Mouse (Mus musculus) megakaryocyte-erythroid progenitor cell, adult 5-6 weeks (primary cell): Measurements from ENCODE around the gene Fry. TPM values are rescaled to one million over a fixed set of nuclear protein-coding genes. Genes with fewer than 3 reads are reported as not detected.
A peak's percentile ranks its signal among the peaks of the same experiment; 100 is the strongest.

Experiments
- ATAC-seq: replicated peaks from 2 replicates; pipeline ENCODE4 v1.8.0; 2016; ENCODE audit warnings: mild to moderate bottlenecking, inconsistent platforms; ENCODE audit not compliant: severe bottlenecking, poor library complexity, low FRiP score, low TSS enrichment
- total RNA-seq, 2 experiments: library from RNA; stranded (forward) in 1 of 2; stranded (reverse) in 1 of 2; fragments of 200-1000, 215-1000 nt in 1 of 2; fragments of >200 nt in 1 of 2; fragmentation: Nextera tagmentation in 1 of 2; gene quantifications; 2 replicates each; pipeline ENCODE4 v1.2.3; 2014 to 2017

Gene Fry
- total RNA-seq, 2 experiments from 2014 or later, result 8.3 to 12.9 TPM

DNA sequence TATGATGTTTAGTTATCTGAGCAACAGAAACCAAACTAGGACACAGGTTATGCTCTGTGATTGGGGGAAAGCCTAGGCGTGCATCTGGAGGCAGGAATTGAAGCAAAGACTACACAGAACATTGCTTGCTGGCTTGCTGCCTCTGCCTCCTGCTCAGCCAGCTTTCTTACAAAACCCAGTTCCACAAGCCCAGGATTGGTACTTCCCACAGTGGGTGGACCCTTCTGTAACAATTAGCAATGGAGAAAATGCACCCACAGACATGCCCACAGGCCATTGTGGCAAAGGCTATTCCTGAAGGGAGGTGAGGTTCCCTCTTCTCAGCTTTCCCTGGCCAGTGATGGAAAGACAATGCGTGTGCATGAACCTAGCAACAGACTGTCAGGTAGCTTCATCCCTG is 4.1 kb downstream of the Fry start:
- no peak for ATAC-seq

DNA sequence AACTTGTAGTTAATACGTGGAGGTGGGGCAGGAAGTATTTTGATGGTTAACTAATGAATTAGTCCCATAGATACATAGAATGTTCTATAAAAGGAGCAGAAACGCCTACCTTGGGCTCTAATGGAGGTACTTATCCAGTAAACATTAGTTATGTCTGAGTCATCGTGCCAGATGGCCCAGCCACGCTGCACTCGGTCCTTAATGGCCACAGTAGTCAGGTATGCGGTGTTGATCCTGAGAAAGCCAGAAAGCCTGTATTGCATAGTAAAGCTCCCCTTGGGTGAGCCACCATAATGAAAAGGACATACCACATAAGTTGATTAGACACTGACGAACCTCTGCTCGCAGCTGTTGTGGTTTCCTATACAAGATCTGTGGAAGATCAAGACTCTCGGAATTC is 7.5 kb downstream of the Fry start:
- ATAC-seq, result no peak

DNA sequence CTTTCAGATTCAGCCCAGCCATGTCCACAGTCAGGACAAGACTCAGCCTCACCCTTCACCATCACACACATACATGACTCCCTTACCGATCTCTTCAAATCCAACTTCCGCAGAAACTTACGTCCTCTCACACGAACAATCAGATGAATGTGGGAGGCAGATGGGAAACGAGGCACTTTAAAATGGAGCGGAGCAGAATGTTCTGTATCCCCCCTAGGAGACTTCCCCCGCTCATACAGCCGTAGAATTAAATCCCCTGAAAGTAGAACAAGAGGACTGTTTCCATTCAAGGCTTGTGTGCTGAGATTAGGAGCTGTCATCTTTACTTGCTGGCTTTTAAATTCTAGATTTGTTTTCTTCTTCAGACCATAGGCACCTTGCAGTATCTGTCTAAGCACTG is 10.0 kb downstream of the Fry start:
- ATAC-seq, result no peak

DNA sequence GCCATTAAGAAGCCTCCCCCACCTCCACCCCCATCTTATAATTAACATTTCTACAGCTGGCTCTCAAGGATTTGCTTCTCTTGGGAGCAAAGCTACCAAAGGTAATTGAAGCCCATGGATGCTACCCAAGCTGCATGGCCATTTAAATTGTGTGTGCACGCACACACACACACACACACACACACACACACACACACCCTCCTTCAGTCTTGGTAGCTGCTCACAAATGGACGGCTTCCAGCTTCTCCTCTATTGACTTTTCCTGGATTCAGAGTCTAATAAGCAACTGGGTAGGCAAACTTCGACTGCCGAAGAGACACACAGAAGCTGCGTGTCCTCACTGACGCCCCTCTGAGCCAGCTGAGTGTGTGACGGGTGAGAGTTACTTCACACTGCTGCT is 11.7 kb downstream of the Fry start:
- no peak for ATAC-seq

DNA sequence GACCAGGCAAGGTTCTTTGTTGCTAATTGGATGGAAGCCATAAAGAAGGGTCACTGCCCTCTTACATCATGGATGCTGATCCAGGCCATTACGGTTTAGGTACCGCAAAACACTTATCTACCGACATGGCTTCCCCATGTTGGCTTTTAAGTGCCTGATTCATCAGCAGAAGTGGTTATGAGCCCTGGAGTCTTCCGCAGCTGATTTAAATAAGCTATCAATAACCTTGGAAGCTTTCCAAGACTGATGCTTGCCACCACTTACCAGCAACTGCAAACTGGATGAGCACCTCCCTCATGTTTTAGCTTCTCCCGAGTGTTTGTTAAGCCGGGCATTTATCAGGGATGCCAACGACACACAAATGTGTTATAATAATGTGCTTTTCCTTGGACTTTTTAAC is 12.7 kb downstream of the Fry start:
- ATAC-seq, result no peak

DNA sequence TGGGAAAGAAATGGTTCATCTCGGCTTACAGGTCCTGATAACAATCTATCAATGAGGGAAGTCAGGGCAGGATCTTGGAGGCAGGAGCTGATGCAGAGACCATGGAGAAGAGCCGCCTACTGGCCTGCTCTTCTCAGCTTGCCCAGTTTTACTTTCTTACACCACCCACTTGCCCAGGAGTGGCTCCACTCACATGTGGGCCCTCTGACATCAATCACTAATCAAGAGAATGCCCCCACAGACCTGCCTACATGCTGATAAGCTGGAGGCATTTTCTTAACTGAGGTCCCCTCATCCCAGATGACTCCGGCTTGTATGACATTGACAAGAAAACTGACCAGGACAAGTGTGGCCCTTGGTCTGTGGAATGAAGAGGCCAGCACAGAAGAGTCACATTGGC is 16.2 kb downstream of the Fry start:
- peak; percentile 51 for ATAC-seq

DNA sequence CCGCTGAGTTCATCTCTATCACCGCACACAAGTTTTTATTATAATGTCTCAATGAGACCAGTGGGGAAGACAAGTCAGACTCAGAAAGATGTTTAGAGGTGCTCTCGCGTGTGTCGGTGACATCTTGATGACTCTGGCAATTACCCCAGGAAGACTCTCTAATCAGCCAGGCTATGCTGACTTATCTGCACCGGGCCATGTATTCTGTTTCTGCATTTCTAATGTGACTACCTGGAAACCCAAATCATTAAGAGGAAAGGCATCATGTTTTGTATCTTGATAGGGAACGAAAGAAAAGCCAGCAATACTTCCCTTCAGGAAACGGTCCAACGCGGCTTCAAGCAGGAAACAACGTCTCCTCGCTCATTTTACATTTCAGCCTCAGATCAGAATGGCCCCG is 17.1 kb downstream of the Fry start:
- peak; percentile 77 for ATAC-seq

DNA sequence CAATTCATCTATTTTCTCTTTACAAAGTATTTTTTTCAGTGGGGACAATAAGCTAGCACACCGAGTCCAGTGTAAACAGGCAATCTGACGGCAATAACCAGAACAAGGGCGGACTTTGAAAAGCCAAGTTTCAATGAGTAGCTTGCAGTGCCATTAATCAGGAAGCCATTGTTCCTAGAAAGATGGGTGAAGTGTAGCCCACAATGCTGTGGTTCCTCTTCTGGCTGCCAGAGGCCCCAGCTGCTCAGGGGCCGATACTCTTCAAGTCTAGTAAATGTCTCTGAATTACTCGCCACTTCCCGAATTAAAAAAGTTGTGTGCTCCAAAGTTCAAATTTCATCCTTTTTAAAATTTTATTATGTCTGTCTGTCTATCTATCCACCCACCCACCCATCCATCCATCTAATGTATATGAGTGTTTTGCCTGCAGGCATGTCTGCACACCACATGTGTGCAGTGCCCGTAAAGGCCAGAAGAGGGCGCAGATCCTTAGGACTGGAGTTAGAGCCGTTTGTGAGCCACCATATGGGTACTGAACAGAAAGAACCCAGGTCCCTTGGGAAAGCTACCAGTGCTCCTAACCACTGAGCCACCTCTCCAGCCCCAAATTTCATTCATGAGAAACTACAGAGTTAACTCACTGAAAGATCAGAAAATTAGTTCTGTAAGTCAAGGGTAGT is 19.5 kb downstream of the Fry start:
- ATAC-seq, result no peak

DNA sequence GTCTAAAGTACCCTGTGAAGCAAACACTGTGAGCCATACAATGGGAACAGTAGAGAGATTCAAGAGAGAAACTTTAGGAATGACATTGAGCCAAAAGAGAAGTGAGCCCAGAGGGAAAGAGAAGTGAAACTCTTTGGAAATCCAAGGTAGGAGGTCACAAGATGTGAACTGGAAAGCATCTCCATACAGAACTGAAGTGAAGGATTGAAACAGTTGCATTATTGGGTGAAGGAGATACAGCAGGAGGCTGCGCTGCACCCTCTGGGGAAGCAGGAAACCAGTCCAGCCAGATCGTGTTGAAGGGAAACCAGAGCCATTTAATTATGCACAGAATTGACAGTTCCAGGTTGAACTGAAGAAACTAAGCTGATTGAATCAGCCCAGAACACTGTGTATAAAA is 22.1 kb downstream of the Fry start:
- ATAC-seq, result no peak

DNA sequence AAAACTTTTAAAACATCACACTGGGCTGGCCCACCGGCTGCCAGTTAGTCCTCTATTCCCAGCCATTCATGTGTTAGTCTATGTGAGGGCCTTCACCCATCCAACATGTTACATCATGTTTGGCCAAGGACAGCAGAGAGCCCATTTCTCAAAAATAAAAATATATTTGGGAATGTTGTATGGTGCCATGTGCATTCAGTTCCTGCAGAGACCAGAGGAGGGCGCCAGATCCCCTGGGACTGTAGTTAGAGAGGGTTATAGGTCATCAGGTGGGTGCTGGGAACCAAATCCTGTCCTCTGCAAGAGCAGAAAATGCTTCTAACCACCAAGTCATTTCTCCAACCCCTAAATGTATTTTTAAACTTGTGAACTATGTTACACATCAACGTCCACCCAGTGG is 27.5 kb downstream of the Fry start:
- no peak for ATAC-seq

DNA sequence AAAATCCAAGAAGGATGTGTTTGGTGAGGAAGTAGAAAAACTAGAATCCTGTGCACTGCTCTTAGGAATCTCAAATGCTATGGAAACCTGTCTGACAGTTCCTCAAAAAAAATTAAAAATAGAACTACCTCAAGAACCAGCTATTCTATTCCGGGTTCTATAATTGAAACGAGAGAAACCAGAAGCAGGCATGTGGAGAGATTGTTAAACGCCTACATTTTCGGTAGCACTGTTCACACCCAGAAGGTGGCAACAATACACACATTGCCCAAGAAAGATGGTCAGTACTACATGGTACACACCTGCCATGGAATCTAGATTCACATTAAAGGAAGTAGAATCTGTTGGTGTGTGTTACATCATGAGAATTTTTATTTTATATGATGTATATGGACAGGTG is 28.2 kb downstream of the Fry start:
- no peak for ATAC-seq

DNA sequence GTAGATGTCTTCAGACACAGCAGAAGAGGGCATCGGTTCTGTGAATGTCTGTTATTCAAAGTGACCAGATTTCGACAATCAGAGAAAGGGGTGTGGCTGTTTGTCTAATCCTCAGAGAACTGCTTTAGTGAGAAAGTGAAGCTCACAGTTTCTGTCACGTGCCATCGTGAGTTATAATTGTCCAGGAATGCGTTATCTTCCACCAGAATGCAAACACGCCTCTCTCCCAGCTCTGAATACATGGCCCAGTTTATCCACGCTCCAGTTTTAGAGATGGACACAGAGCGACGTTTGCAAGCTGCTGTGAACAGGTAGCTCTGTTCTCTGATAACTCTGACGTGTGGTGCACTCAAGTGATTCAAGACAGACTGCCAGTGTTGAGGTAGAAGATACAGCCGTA is 31.3 kb downstream of the Fry start:
- no peak for ATAC-seq

DNA sequence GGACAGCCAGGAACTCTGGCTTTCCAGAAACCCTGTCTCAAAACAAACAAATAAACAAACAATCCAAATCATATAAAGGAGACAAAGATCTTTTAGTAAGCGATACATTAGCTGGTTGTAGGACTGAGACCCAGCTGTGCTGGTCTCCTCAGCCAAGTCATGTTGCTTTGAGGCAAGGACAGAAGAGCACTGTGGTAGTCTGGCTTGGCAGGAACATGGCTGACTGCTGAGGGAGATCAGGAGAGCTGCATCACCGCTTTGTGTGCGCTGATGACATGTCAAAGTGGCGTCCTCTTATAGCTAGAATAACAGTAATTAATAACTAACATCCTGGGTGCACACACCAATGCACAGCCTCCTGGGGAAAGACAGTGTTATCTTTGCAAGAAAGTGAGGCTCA is 32.5 kb downstream of the Fry start:
- no peak for ATAC-seq

DNA sequence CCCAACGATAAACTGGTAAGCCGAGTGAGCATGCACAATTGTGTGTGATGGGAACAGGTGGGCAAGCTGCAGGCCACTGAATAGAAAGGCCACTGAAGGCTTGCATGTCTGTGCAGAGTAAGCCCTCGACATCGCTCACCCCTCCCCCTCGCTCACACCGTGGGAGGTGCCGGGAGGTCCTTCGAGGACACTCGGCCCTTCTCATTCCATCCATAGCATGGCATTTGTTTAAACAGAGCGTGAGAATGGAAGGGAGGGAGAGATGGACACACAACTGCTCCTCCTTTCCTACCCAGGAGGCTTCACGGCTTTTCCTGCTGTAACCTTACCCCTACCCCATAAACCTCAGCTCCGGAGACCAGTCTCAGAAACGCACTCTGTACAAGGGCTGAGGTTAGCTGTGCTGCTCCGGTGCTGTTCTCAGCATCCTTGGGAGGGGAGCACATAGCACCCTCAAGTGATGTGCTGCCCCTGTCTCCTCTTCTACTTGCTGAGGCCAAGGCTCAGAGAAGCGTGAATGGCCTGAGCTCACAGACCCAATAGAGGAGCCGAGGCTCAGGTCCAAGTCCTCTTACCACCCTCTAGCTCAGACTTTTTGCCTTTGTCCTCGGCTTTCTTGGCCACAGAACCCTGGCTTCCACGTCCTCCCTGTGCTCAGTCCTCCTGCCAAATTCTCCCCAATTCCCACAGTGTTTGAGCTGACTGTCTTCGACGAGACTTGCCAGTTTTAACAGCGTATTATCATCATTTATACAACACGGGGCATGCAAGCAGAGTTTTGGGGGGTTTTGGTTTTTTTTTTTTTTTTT is 33.8 kb downstream of the Fry start:
- ATAC-seq, result no peak

DNA sequence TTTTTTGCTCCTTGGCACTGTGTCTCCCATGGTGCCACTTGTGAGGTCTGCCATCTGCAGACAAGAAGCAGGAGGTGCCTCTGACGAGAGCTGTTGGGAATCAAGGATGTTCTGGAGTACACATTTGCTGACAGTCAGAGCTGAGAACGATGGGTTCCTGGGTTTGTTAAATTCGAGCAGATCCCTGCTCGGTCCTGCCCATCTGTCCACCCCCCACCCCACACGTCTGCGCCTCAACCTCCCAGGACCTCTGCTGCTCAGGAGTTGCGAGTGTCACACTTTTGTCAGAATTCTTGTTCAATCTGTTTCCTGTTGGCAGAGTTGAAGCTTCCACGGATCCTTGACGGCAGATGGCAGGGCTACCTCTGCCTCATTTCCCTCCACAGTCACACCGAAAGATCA is 34.4 kb downstream of the Fry start:
- no peak for ATAC-seq

DNA sequence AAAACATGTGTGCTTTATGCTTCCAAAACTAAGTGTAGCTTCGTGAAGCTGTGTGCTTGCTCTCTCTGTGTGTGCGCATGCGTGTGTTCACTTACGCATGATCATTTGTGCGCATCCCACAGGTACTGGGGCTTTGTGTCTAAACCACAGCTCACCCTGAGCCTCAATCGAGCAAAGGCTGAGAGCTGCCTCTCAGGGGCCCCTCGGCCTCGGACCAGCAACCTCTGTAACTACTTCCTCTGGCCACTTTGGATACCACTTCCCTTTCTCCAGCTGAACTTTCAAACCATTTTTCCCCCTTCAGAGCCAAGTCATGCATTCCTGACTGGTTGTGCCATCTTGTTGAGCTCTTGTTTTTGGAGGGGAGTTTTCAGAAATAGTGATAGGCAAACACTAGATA is 36.9 kb downstream of the Fry start:
- ATAC-seq, result no peak

DNA sequence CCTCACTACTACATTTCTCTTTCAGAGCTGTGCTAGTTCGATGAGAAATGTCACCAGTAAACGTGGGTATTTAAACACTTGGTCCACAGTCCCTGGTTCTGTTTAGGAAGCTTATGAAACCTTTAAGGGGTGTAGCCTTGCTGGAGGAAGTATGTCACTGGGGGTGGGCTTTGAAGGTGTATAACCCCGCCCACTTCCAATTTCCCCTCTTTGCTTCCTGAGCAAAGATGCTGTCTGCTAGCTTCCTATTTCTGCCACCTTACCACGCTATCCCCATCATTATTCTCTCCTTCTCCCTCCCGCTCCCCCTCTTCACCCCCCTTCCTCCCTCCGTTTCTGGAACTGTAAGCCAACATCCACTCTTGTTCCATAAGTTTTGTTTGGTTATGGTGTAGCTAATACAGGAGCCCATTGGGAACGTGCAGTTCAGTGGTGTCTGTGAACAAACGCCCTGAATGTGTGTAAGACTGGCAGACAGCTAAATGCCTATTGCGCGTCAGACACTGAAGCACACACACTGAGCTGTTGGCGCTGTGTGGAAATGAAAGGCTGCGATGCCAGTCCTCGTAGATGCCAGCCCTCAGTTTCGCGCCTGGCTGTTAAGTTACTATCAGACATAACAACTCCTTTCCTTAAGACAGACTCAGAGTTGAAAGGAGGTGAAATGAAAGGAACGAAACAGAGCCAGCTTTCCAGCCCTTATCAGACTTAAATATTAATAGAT is 37.8 kb downstream of the Fry start:
- ATAC-seq, result 0 out of 2 replicates have a peak, but pooled peaks have one; percentile 13

DNA sequence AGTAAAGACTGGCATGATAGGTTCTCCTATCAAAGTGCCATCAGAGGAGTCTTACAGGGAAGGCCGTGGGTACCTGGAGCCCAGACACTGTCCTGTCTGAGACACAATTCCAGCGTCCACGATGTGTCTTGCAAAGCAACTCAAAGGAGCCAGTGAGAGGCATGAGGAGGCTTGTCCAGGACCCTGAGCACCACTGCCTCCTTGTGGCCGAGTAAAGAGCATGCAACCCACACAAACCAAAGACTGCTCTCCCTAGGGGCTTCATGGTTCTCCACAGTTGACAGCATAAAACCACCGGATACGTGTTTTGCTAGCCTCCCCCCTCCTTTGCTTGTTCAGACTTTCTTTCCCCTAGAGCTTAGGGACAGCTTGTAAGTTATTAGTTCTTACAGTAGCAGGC is 39.2 kb downstream of the Fry start:
- peak; percentile 92 for ATAC-seq

DNA sequence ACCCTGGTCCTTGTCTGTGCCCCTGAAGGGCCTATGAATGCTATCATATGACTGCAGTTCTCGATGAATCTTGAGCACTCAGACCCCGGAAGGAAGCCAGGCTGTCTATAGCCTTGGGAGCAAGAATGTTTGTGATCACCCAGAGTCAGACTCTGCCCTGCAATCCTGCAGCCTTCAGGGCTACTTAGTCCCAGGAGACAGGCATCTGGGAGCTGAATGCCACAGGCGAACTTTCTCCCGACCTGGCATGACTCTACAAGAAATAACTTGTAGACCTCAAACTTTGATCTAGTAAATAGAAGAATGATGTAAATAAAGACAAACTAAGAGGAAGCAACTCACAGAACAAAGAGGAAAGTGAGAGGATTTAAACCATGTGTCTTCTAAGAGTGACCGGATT is 40.7 kb downstream of the Fry start:
- ATAC-seq, result no peak

DNA sequence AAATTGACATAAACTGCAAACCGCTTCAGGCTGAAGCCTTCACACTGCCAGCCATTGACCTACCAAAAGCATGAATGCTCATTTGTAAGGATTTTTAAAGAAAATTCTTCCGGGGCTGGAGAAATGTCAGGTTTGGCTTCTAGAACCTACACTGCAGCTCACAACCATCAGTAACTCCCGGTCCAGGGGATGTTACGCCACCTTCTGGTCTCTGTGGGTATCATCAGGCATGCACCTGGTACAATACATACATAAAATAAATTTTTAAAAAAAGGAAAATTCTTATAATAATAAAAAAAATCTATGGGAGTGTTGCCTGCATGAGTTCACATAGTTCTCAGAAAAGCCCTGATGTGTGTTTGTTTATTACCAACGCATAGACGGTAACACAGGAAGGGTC is 42.7 kb downstream of the Fry start:
- no peak for ATAC-seq

DNA sequence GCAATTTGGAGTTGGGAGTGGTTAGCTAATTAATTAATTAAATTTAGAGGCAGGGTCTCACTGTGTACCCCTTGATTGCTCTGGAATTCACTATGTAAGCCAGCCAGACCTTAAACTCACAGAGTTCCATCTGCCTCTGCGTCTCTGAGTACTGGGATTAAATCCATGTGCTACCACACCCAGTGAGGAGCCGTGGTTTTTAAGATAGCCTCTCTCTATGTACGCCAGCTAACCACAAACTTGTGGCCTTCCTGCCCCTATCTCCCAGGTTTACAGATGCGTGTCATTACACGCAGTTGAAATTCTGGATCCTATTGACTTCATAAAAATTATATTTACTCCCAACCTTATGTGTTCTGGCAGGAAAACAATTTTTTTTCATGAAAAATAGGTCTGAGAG is 43.5 kb downstream of the Fry start:
- peak; percentile 66 for ATAC-seq
